Mouse (Mus musculus) cerebral cortex, adult 2 months (tissue): ENCODE data around the gene Actl7b.

Source experiments
- WGBS: fragments of 180-500 bp; shearing (Covaris S2); methylation state at CpG from one replicate; pipeline ENCODE4 v1.1.7; 2018; 5-methylcytosine and 5-hydroxymethylcytosine counted together

Actl7b gene

DNA sequence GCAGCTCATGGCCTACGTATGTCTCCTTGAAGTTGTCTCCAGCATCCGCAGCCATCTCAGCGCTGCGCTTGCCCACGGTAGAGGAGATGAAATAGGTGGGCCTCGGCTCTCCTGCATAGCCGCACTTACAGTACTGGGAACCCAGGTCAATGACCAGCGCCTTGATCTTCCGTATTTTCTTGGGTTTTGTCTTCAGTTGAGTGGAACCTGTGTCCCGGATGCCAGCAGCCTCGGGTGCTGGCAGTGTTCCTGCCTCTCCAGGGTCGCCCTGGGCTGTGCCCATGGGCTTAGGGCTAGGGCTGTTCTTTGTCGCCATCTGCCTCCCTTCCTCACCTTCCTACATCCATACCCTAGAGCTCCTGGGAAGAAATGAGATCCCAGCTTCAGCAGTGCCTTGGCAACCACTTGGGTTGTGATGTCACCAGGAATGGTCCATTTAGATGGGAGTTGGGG lies at the start of gene Actl7b:
Actl7b (minus strand) TSS at position 403 of the 453 bp plus-strand sequence.
- WGBS, result 95% methylated on average over 13 of the region's 13 CpGs

DNA sequence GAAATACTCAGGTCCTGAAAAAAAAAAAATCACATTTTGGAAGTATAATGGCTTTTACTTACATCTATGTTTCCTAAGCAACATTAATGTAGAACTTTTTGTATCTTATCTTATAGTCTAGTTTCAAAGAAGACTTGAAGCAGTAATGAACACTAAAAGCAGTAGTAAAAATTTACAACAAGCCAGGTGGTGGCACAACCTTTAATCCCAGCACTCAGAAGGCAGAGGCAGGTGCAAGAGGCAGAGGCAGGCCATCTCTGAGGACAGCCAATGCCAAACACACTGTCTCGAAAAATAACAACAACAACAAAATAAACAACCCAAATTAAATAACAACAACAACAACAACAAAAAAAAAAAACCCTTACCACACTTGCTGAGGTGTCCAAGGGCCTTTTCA lies 29.8 kb upstream of the Actl7b start:
- WGBS, result 85% methylated on average over 1 of the region's 1 CpGs

DNA sequence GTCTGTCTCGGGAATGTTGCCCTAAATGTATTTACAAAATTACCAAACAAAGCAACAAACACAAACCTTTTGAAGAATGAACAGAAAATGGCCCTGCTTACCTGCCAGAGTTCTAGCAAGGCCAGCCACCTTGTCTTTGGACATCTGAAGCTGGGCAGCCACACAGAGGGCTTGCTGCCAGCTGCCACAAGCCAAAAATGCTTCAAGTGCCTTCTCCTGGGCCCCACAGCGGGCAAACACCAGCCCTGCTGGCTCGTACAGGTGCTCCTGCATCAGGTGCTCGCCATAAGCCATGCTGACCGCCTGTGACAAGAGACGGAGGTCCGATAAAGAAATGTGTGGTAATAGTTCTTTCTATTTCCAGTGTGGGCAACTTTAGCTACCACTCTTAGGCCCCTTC lies 27.7 kb upstream of the Actl7b start:
- 90% methylated on average over 7 of the region's 7 CpGs for WGBS

DNA sequence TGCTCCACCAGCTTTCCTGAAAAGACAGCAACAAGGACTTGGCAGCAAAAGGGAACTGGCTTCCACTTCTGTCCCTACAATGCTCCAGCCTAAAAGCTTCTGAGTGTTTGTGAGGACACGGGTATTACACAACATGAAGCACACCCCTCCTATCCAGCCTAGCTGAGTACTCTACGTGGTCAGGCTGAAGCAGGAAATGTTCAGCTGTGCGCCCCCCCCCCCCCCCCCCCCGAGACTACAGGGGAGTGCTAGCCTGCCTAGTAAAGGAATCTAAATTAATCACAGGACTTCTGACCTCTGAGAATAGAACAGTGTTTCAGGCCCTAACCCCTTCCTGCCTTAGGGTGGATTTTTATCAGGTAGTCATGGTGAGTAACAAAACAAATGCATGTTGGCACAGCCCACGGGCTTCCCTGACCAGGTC lies 26.6 kb upstream of the Actl7b start:
- 60% methylated on average over 5 of the region's 5 CpGs for WGBS

DNA sequence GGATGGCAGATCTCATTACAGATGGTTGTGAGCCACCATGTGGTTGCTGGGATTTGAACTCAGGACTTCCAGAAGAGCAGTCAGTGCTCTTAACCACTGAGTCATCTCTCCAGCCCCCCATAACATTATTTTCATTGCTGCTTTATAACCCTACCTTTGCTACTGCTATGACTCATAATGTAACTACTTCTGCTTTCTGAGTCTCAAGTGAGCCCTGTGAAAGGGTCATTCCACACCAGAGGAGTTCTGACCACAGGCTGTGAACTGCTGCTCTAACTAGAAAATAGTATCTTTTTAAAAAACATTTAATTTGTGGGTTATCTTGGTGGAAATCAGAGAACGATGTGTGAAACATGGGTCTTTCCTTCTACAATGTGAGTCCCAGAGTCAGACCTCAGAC lies 16.4 kb upstream of the Actl7b start:
- 92% methylated on average over 1 of the region's 1 CpGs for WGBS

DNA sequence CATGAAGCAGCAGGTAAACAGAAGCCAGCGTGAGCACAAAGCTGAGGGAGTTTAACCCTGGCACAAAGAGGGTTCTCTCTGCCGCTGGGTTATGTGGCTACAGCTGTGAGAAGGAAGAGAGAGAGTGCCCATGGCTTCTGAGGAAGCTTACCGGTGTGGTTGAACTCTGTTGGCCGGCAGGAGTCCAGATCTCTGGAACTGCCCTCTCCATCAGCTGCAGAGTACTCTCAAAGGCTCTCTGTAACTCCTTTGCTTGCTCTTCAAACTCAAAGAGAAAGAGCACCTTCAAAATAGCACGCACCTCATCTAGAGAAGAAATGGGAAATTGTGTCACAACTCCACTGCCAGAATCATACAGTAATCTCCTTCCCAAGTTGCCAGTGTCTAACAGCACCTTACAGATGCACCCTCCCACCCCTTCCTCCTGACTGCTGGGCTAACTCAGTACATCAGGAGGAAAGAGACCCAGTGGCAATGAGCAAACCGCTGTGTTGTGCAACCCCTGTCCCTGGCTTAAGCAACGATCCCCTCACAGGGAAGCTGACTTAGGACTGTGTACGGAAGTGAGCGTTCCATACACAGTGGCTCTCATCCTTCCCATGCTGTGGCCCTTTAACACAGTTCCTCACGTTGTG lies 15.8 kb upstream of the Actl7b start:
- WGBS, result 81% methylated on average over 10 of the region's 10 CpGs

DNA sequence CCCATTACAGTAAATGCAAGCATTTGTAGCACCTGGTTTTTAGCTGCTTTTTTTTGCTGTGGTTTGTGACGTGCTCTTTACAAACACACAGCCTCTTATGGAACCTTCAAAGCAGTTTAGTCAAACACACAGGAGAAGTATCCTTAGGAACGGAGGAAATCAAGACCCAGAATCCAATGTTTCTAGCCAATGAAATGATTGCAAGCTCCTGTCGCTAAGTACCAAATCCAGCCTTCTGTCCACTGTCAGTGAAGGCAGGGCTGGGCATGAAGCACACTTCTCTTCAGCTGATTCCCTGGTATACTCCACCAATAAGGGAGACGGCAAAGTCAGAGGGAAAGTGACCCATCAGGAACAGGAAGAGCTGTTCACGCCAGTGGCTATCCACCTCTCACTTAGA lies 14.8 kb upstream of the Actl7b start:
- 91% methylated on average over 5 of the region's 5 CpGs for WGBS

DNA sequence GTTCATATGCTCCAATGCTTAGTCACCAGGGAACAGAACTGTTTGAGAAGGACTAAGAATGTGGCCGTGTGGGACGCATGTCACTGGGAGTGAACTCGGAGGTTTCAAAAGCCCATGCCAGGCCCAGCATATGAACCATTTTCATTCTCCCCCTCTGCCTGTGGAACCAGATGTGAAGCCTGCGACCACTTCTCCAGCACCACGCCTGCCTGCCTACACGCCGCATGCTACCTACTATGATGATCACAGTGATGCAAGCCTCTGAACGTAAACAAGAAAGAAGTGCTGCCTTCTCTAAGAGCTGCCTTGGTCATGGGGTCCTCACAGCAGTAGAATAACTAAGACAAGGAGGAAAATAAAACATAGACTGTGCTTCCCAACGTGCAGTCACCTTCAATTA lies 6.2 kb upstream of the Actl7b start:
- WGBS, result 98% methylated on average over 9 of the region's 9 CpGs

DNA sequence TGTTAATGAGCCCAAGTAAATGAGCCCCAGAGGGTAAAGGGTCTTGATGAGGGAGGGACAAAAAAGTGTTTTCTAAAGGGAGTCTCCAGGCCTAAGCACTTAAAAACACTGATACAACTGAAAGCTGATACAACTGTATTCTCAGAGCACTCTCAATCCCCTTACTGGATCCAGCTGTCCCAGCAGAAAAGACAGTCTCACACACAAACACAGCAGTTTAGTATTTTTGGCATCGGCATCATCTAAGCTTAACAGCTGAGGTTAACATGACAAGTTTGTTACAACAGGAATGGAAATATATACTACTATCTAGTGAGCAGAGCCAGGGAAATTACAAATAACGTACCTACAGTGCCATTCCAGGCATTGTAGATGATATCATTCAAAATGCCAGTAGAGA lies 5.1 kb upstream of the Actl7b start:
- WGBS, result 87% methylated on average over 2 of the region's 2 CpGs

DNA sequence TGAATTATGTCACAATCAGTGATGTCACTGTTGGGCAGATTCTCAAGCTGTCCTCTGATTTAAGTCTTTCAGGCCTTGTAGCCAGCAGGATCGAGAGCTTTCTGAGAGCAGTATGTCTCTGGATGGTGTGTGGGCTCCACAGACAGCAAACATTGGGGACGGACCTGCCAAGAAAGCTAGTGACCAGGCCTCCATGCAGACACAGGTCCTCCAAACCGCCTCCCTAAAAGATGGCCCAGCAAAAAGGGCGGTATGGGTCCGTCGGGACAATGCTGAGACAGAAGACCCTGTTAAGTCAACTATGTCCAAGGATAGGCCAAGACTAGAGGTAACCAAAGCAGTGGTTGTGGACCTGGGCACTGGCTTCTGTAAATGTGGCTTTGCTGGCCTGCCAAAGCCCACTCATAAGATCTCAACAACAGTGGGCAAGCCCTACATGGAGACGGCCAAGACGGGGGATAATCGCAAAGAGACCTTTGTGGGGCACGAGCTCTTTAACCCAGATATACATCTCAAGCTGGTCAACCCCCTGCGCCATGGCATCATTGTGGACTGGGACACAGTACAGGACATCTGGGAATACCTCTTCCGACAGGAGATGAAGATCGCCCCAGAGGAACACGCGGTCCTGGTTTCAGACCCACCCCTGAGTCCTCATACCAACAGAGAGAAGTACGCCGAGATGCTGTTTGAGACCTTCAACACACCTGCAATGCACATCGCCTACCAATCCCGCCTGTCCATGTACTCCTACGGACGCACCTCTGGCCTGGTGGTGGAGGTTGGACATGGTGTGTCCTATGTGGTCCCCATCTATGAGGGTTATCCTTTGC lies 2.3 kb upstream of the Actl7b start, which contains the start of gene Actl7a:
Actl7a (plus strand) TSS at position 51 of the 833 bp plus-strand sequence.
- WGBS, result 96% methylated on average over 21 of the region's 21 CpGs

DNA sequence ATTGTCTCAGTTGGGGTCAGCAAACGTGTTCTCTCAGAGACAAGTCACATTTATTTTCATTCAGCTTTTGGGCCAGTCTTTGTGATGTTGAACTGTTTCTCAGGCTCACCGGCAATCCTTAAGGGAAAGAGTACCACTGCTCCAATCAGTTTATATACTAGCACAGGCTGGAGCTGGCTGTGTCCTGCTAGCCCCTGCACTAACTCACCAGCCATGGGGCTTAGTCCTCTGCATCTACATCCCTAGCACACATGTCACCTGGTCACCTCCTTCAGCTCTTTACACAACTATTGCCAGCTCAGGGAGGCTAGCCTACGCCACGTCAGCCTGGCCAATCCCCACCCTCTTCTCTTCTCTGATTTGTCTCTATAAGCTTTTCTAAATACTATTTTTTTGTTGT lies 1.5 kb upstream of the Actl7b start:
- WGBS, result 86% methylated on average over 4 of the region's 4 CpGs

DNA sequence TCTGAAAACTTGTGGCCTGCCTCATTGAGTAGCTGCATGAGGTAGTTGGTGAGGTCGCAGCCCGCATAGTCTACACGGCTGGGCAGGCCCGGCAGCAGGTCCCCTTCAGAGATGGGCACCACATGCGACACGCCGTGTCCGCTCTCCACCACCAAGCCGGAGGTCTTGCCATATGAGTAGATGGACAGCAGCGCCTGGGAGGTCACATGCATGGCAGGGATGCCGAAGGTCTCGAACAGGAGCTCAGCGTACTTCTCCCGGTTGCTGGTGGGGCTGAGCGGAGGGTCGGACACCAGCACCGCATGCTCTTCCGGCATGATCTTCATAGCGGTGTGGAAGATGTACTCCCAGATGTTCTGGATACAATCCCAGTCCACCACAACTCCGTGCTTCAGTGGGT lies 632 bp downstream of the Actl7b start:
- WGBS, result 96% methylated on average over 20 of the region's 20 CpGs

DNA sequence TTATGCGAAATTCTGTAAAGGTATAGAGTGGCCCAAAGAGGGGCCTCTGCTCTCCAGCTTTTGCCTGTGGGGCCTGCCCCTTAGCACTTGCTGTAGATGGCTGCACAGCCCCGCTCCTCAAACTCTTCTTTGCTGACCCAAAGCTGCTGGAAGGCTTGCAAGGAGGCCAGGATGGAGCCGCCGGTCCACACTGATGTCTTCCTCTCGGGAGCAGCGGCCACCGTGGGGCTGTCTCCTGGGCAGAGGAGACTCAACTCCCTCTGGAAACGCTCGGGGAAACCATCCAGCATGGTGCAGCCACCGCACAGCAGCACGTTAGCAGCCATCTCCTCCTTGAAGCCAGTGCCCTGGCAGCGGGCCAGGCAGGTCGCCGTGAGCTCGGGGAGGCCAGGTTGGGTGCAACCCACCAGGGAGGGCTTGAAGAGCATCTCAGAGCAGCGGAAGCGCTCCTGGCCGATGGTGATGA lies 1.2 kb downstream of the Actl7b start, which contains the start of gene Gm26657:
Gm26657 (plus strand) TSS at position 51 of the 466 bp plus-strand sequence.
- 88% methylated on average over 18 of the region's 18 CpGs for WGBS

DNA sequence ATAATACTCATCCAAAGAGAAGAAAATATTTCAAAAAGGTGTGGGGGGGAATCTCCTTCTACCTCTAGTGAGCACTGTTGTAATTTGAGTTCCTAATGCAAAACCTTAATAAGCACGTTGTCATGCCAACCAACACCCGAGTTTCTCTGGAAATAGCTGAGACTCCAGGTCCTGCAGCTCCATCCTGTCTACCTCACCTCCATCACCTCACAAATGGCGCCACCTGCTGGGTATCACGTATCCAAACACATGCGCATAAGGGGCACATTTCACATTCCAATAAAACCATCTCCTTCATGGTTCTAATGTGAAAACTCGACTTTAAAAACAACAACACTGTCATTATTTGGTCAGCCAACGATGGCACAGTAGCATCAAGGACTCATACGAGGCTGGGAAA lies 15.4 kb downstream of the Actl7b start:
- WGBS, result 48% methylated on average over 8 of the region's 8 CpGs

DNA sequence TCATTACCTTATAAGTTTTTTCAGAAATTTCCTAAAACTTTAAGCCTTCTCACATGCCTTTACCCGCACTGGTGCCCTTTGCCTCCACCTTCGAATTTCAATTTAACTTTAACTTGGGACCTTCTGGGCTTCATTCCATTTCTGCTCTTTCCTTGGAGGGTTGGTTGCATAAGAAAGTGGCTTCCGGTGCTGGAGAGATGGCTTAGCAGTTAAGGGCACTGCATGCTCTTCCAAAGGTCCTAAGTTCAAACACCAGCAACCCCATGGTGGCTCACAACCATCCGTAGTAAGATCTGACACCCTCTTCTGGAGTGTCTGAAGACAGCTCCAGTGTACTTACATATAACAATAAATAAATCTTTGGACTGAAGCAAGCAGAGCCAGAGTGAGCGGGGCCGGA lies 18.0 kb downstream of the Actl7b start:
- WGBS, result 95% methylated on average over 6 of the region's 6 CpGs

DNA sequence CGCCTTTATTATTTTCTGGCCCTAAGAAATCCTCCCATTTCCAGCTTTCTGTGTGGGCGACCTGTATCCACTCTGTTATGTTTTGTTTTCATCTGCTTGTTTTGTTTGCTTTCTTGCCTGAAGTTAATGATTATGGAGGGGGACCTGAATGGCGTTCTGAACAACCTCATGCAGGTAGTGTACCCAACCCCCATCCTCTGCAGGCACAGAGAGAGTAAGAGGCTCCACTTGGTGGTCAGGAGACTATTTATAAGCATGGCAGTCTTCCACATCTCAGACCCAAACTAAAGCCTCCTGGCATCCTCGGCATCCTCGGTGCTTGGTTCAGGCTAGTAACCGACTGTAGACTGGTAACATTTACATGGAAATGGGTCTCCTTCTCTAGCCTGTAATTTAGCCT lies 18.9 kb downstream of the Actl7b start:
- 63% methylated on average over 6 of the region's 6 CpGs for WGBS

DNA sequence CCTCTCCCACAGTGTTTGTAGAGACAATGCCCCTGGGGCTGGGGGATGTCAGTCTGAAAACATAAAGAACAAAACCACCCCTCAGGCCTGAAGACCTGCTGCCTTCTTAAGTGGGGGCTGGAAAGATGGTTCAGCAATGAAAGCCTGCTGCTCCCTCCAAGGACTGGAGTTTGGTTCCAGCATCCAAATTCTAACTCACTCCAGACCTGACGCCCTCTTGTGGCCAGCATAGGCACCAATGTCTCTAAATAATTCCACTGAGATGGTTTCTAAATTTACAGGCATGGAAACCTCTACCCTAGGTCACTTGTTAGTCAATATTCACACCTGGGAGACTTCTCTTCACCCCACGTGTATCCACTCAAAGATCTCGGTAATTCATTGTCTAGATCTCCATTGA lies 19.8 kb downstream of the Actl7b start:
- WGBS, result 33% methylated on average over 3 of the region's 3 CpGs

DNA sequence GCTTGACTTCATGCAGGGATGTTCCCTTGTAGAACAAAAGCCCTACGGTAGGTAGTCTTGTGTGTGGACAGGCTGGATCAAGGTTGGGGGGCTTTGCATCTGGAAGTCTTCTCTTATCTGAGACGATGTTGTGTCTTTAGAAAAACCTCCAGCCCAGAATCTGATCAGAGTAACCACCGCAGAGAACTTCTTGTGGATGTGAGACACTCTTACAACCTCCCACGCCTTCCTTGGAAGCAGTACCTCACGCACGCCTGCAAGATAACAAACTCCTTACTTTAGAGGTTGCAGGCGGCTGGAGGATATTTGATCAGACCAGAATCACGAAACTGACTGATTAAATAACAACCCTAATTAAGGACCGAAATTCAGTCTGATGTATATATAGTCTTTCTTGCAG lies 20.8 kb downstream of the Actl7b start:
- whole genome bisulfite sequencing, result 49% methylated on average over 9 of the region's 9 CpGs

DNA sequence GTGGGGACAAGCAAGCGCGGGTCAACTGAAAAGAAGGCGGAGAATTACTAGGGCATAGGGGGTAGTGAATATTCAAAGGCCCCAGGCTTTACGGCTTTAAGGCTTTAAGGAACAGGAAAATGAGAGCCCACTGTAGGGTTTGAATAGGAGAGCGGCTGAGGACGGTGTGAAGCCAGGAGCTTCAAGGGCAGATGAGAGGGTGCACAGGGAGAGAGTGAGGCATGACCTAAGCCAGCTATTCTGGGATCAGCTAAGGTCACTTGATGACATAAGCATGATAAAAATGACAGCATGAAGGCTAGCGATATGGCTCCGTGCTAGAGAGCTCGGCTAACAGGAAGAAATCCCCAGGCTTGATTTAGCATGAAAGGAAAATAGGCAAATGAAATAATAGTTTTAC lies 21.8 kb downstream of the Actl7b start:
- 70% methylated on average over 9 of the region's 9 CpGs for WGBS

DNA sequence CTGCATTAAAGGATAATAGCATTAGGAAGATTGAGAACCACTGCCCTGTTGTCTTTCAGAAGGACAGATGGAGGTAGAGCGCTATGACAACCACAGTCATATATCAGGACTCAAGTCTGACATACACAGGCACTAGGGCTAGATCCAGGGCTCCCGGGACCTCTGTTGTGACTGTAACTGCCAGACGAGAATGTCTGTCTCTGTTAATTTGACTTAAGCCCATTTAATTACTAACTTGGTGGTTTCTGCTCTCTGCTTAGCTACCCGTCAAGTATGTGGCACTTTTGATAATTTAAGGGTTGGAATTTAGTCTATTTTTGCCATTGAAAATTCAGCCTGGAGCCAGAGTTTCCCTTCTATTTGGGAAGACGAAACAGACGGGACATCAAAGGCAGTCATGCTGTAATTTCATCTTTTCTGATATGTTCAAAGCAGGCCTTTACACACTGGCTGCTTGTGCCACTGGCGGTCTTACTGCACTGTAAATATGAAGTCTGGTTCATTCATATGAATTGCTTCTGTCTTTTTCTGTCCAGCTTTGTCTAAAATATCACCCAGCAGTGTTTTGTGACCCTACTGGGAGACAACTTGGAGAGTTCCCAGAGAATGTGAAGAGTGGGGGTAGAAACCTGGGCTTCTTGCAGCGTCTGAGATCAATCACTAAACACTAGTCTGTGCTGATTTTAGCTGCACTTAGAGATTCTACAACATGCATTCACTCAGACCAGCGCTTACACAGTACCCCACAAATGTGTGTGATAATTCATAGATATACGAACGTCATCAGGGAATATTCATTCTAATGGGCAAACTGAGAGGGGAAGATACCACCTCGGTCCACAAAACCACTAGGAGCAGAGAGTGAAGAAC lies 22.4 kb downstream of the Actl7b start:
- WGBS, result 66% methylated on average over 12 of the region's 12 CpGs

DNA sequence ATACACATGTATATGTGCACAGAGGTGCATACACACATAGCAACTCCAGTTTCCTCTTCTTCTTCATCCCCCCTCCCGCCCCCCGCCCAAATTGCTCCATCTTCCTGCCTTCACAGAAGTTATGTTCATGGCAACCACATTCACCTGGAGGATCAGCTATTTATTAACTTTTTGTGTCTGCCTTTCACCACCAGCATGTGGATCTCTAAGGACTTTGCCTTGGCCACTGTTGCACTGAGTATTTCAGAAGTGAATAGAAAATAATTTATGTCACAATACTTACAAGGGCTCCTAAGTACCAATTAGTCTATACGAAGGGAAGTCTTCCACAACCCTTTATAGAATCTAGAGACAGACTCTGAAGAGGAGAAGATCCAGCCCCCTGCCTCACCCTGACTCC lies 23.3 kb downstream of the Actl7b start:
- 94% methylated on average over 3 of the region's 3 CpGs for WGBS

DNA sequence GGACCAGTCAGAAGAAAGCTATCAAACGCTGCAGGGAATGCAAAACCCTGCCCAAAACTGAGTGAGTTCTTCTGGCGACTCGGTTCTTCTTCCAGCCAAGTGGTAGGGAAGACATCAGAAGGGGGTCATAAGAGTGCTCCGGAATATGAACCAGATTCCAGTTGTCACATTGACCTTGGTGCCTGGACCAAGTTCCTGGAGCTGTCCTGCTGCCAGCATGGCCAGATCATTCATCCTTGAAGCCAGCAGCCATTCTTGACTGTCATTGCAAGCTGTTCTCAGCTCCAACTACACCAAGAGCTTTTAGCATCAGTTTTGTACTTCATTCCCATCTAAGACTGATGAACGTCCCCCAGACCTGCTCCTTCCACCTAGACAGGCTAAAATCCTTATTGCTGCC lies 24.4 kb downstream of the Actl7b start:
- 63% methylated on average over 5 of the region's 5 CpGs for WGBS
